Mouse (Mus musculus) megakaryocyte progenitor cell, adult 5-6 weeks (primary cell): ENCODE measurements around the gene Mybphl. TPM values are rescaled to one million over a fixed set of nuclear protein-coding genes. Genes with fewer than 3 reads are reported as not detected.

Experiments
- ATAC-seq: replicated peaks from 2 replicates; pipeline ENCODE4 v1.8.0; 2016; ENCODE audit warnings: mild to moderate bottlenecking, moderate TSS enrichment, inconsistent platforms; ENCODE audit not compliant: poor library complexity
- total RNA-seq, 2 experiments: library from RNA; stranded (forward) in 1 of 2; stranded (reverse) in 1 of 2; fragments of 157-497, 149-512 nt in 1 of 2; fragments of 200-1000 nt in 1 of 2; gene quantifications; 2 replicates each; pipeline versions ENCODE4 v1.2.3 to v1.2.4; 2015 to 2017

Mybphl gene
- total RNA-seq (2015) (not detected in 2 replicates), total RNA-seq (2017) (not detected in 2 replicates)

DNA sequence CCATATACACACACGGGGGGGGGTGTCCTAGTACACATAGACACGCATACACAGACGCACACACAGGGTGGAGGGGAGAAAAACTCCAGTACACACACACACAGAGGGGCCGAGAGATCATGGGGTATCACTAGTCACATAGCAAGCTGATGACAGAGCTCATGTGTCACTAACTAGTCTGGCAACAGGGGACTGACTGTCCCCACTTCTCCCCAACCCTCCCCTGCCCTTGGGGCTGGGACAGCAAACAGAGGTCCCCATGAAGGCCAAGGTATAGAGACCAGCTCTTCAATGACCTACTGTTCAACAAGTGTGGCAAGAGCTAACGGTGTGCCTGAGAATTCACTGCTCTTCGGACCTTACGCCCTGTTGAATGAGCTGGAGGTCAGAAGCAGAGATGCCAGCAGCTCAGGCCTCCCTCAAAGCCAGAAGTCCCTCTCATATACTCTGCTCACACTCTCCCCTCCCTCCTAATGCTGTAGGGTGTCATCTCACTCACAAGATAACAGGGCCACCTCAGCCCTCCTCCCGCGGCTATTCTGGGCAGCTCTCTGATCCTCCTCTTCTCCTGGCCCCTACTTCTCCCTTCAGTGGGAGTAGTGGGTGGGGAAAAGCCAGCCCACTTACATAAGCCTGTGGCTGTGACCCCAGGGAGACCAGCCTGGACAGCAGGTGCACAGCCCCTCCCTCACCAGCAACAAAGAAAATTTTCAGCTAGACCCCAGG is at the start of gene Mybphl:
Gene Mybphl, plus strand, starts transcription at position 642 of the 726 bp plus-strand sequence.
- ATAC-seq: peak; percentile 12; the same call in 1 of the 2 replicates

DNA sequence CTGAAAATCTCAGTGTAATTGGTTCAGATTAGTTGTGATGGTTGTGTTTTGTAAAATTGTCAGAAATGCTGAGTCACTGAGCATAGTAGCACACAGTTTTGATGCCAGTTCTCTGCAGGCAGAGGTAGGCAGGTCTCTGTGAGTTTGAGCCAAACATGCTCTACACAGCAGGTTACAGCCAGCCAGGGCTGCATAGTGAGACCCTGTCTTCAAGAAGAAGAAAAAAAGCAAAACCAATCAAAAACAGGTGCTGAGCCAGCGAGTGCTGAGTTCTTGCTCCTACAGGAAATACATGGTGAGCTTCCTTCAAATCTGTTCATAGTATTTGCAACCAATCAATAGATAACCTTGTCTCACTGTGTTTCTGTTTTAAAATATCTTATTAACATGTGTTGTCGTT is 46.2 kb upstream of the Mybphl start:
- ATAC-seq: no peak

DNA sequence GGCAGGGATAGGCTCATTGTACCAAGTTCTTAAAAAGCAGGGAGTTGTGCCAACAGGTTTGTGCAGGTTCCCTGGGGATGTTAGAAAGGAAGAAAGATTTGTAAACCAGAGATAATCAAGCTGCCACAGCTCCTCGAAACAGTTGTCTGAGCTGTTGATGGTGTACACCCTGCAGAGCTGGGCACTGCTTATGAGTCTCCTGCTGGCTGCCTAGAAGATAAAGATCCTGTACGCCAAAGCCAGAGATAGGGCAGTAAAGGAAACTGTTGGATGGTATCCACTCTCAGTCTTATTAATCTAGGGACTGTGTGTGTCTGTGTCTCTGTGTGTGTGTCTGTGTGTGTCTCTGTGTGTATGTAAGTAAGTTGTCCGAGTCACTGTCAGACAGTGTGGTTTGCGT is 43.0 kb upstream of the Mybphl start:
- ATAC-seq: peak; percentile 30; the same call in 1 of the 2 replicates

DNA sequence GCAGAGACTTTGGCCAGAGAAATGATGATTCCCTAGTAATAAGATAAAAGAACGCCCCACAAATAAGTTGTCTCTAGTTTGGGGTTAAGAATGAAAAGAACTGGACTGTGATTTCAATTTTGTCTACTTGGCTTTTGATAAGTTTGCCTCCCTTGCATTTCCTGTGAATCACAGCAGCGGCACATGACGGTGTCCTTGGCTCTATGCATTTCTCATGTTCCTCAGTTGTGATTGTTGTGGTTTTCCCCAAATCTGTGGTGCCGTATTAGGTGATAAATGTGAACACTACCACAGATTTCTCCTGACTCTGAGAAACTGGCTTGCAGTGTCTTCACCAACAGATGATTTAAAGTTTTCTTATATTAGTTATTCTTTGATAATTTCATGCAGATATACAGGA is 42.6 kb upstream of the Mybphl start:
- ATAC-seq: no peak

DNA sequence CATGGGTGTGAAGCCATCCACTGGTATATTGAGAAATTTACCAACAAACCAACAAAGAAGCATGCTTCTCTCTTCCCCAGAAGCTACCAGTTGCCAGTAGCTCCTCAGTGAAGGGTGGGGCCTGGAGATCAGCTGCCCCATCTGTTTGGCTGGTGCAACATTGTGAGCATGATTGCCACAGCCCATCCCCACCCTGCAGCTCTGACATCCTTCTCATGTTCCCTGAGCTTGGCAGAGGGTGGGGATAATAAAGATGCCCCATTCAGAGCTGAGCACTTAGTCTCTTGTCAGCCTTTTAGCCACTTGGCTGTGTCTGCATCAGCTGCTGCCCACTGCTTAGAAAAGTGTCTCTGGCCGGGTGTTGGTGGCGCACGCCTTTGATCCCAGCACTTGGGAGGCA is 41.7 kb upstream of the Mybphl start:
- peak; percentile 95 for ATAC-seq

DNA sequence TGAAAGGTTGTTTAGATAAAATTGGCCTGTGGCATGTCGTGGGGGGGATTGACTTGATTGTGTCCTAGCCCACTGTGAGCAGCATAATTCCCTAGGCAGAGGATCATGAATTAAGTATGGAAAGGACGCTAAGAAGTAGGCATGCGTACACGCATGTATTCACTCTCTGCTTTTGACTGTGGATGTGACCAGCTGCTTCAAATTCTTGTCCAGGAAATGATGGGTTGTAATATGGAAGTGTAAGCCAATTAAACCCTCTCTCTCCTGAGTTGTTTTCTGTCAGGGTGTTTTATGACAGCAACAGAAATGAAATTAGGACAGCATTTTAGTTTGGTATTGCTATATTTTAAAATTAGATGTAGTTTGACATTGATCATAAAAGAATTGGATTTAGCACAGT is 39.9 kb upstream of the Mybphl start:
- no peak for ATAC-seq

DNA sequence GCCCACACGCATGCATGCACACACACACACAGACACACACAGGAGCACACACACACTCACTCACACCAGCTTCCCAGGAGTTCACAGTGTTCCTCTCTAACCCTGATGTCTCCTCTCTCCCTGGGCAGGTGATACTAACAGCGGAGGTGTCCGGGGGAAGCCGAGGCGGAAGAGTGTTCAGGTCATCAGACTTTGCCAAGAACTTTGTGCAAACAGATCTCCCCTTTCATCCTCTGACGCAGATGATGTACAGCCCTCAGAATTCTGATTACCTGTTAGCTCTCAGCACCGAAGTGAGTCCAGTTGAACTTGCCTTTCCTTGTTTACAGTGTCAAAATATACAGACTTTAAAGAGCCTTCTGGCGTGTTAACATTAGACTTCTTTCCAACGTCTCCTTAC is 39.2 kb upstream of the Mybphl start:
- ATAC-seq: no peak

DNA sequence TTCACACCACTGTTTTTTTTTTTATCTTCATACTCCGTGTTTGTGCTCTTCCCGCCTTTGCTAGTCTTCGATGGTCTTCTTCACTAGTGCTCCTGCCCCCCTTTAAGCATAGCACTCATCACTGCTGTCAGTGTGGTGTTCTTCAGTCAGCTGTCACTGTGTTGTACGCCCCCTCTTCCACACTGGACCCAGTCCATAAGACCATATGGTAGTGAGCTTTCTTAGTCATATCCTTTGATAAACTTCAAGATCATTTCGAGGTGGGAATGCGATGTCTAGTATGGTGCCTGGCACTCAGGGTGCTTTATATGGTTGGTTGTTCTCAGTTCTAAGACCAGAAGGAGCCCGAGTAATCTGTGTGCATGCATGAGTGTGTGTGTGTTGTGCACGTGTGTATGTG is 37.4 kb upstream of the Mybphl start:
- ATAC-seq: no peak

DNA sequence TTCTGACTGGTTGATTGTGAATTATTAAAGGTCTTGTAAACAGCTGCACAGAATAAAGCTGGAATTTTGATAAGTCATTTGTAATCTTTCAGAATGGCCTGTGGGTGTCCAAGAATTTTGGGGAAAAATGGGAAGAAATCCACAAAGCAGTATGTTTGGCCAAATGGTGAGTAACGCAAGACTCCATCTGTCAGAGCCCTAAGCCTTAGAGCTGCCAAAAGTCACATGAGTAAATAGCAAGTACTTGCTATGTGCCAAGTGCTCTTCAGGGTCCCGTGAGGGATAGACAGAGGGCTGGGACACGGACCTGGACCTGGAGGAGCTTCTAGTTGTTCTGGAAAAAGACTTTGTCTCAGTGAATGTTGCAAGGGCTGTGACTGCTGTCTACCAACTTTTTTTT is 36.8 kb upstream of the Mybphl start:
- ATAC-seq: no peak

DNA sequence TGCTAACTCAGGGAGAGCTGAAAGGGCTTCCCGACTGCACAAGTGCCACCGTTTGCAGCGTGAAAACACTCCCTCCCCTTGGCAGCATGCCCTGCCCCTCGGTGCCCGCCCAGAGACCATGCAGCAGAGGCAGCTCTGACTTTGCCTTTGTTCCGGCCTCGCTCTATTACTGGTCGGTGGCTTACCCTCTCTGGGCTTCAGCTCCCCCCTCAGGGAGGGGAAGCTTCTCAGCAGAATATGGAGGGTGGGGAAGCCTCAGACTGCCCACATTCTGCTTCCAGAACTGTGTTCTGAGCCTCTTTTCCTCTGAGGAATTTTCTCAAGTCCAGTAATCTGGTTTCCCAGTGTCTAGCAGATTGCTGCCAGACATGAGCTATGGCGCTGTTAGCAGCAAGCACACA is 36.3 kb upstream of the Mybphl start:
- ATAC-seq: peak; percentile 89

DNA sequence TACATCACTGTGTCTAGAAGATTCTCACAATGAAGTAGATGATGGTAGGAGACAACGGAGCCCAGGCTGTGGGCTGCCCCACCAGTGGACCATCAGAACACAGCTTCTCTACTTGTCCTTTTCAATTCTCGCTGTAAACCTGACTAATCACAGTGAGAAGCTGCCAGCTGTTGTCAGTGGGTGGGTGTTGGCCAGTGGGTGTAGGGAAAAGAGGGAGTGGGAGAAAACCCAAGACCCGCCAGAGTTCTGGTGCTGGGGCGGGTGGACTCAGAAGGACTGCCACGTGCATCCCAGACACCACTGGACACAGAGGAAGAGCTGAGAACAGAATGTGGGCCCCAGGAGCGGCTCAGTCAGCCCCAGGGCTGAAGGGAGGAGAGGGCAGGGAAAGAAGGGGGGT is 33.9 kb upstream of the Mybphl start:
- no peak for ATAC-seq

DNA sequence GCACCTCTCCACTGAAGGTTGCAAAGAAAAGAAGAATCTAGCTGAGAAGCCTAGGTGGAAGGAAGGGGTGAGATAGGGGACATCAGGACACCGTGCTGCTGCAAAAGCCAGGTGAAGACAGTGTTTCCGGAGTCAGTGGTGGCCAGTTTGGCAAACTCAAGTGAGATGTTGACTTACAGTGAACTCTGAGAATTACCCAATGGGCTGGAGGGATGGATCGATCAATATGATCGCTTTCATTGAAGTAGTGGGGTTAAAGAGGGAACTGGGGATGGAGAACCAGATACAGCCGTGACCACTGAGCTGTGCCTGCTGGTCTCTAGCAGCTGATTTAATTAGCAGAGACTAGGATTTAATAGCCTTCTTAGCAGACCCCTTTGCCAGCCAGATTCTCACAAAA is 27.8 kb upstream of the Mybphl start:
- no peak for ATAC-seq

DNA sequence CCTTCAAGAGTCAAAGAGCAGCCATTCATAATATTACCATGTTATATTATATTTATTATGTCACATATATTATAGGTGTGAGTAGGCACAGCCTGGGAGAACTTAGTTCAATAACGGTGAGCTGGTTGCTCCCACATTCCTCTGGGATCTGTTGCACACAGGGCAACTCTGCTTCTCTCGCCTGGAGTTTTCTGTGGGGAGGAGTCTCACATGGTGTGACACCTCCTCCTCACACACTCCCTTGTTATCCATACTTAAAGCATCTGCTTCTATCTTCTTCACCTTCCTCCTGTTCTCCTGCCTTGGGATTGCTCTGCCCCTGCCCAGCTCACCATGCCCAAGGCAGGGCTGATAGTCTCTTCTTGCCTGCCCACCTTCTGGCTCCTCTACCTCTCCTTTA is 23.7 kb upstream of the Mybphl start:
- no peak for ATAC-seq

DNA sequence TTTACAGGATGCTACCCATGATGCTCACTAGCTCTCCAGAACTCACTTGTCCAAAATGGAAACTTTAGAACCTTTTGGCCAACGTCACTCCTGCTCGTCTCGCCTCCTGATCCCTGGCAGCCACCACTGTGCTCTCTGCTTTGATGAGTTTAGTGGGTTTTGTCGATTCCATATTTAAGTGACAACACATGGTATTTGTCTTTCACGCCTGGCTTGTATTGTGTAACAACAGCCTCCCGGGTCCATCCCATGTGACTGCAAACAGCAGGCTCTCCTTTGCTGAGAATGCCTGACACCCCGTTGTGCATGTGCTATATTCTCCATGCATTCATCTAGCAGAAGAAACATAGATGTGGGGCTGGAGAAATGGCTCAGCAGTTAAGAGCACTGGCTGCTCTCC is 22.5 kb upstream of the Mybphl start:
- ATAC-seq: no peak

DNA sequence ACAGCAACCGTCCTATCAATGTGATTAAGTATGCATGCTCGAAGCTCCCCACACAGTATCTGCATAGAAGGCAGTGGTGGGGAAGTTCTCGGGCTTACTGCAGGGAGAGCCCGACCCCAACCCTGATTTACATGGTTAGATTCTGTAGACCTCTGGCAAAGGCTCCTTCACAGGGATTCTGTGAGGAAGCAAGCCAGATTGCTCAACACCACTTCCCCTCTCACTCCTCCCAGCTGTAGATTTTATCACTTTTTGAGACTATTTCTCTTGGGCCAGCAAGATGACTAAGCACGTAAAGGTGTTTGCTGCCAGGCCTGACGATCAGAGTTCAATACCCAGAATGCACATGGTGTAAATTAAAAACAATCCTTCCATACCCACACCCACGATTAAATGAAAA is 18.9 kb upstream of the Mybphl start:
- ATAC-seq: peak; percentile 61

DNA sequence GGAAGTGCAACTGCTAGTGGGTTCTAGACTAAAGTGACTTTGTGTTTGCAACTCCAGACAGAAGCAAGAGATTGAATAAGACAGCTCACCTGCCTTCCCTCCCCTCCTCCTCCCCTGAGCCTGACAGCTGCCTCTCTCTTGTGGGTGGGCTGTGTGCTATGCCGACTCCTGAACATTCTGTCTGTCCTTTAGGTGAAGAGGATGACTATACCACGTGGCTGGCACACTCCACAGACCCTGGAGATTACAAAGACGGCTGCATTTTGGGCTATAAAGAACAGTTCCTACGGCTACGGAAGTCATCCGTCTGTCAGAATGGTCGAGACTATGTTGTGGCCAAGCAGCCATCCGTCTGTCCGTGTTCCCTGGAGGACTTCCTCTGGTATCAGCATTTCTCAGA is 16.3 kb upstream of the Mybphl start:
- ATAC-seq: 0 out of 2 replicates have a peak, but pooled peaks have one; percentile 29

DNA sequence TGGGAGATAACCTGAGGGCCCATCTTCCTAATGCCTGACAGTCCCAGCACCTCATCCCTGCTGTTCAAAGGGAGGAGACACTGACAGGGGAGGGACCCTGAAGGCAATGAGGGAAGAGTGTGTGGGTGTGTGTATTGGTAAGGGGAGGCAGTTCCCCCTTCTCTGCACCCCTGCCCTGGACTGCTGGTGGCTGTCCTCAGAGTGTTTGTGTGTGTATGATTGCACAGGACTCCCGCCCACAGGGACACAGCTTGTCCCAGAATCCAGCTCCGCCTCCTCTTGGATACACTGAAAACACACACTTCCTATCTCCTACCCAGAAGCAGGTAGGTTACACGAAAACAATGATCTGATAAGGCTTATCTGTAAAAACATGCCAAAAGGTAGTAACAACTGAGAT is 9.5 kb upstream of the Mybphl start:
- no peak for ATAC-seq

DNA sequence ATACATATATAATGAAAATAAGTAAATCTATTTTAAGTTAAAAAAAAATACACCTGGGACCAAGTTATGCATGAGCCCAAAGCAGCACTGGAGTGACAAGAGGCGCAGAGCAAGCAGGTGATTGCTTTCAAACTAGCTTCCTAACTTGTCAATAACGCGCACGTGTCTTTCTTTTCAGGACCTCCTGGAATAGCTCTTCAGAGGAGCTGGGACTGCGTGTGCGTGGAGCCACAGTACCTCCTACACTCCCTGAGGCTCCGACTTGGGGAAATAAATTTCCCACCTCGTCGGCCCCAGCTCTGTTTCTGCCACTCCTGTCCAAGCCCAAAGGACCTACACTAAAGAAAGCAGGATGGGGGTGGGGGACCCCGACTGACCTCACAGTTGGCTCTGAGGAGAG is 7.7 kb upstream of the Mybphl start:
- ATAC-seq: no peak

DNA sequence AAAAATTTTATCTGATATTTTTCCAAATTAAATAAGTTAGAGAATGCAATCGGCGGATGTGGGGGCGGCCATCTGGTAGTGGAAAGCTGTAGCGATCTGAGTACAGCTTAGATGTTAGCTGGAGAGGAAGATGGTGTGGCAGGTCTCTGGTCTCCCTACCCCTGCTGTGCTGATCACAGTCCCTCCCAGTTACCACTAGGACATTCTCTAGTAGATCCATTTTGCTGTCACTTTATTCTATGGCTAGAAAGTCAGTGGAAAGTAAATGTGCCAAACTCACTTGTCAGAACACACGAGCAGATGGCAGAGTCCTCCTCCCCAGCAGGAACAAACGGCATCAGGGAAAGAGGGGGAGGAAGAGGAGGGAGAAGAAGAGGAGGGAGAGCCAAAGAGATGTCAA is 6.3 kb upstream of the Mybphl start:
- no peak for ATAC-seq

DNA sequence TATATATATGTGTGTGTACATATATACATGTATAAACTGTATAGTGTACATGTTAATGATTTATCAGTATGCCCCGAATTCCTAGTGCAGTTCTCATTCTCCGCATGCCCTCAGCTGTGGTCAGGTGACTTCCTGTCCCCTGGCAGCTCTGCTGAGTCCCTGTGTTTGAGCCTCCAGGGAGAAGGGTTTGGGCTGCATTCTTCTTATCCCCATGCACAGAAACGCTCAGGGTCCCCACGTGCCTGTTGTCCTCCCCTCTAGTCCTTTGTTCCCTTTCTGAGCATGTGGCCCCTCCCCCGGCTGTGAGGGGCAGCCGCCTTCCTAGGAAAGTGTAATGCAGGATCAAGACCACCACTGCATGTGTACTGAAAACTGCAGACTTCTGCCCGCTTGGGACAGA is 3.8 kb upstream of the Mybphl start:
- 0 out of 2 replicates have a peak, but pooled peaks have one; percentile 20 for ATAC-seq

DNA sequence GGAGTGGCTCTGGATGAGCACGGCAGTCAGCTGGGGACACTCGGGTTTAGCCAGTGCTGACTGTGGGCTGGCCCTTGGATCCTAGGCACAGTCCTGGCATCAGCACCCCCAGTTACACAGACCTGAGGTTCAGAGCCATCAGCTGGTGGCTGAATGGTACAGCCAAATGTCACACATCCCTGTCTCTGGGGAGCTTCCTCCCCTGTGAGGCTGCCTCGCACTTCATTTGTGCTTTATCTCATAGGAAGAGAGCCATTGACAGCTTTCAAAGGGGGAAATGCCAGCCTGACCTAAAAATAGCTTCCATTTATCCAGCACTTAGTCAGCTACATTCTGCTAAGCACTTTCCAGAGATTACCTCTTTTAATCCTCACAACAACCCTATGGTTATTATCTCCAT is 1.1 kb upstream of the Mybphl start:
- ATAC-seq: no peak

DNA sequence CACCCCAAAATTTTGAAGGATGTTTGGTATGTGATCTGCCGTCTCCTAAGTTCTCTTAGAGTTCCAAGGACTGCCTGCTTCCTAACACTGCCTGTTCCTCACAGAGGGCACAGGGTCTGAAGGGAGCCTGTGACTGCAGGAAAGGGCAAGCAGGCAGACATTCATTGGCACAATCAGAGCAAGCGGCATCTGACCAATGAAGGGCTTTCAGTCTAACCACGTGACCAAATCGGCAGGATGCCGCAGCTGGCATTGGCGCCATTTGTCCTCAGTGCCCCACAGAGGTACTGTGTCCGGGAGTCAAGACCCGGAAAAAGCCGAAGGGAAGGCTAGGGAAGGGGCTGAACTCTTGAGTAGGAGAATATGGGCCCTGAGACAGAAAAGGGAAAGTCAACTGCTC is 2.5 kb downstream of the Mybphl start:
- ATAC-seq: no peak

DNA sequence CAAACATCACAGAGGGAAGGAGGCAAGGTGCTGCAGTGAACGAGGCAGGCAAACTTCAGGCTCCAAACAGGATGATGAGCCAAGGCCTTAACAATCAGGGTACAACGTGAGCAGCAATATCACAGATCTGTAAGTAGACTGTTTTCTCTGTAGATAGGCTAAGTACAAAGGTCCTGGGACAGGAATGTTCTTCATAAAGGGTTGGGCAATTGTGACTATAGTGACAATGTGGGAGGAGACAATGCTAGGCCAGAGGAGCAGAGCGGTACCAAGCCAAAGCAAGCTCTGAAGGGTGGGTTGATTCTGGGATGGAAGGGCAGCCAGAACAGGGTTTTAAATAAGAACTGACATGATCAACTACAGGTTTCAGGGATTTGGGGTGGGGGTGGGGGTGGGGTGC is 3.1 kb downstream of the Mybphl start:
- ATAC-seq: no peak
